Mouse (Mus musculus) monocyte, adult 5-6 weeks (primary cell): ENCODE results near the gene Tmem189. TPM values are rescaled to one million over a fixed set of nuclear protein-coding genes. Genes with fewer than 3 reads are reported as not detected.

Source experiments
- ATAC-seq: fragments of 153-309, 156-312 bp; replicated peaks from 2 replicates; pipeline ENCODE4 v1.8.0; 2017; ENCODE audit warnings: mild to moderate bottlenecking; ENCODE audit not compliant: low TSS enrichment, insufficient number of reproducible peaks, severe bottlenecking, poor library complexity, low FRiP score
- total RNA-seq: library from RNA; stranded (forward); fragments of 200-1000, 200-491, 200-594 nt; gene quantifications from 3 replicates; pipeline ENCODE4 v1.2.3, GENCODE M21; 2017

Tmem189 gene
- total RNA-seq, 1 experiment from 2014 or later: 55.2 TPM

DNA sequence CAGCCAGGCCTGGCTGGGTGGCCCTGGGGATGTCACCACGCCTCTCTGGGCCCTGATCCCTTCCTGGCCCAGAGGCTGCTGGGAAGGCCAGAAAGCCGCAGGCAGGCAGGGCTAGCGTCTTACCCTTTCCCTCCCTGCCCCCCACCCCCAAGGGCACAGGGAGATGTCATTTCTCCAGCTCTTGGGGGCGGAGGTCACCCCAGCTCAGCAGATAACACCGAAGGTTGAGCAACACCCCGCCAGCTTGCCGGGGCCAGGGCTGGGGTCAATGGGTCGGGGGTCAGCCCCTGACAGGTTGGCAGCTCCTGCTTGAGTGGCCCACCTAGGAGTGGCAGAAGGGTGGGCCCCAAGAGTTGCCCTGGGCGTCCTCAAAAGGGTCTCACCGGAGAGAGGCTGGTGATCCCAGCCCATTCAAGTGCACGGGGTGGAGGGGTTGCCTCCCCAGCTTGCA is 1.9 kb downstream of the Tmem189 start:
- peak; percentile 33 for ATAC-seq

DNA sequence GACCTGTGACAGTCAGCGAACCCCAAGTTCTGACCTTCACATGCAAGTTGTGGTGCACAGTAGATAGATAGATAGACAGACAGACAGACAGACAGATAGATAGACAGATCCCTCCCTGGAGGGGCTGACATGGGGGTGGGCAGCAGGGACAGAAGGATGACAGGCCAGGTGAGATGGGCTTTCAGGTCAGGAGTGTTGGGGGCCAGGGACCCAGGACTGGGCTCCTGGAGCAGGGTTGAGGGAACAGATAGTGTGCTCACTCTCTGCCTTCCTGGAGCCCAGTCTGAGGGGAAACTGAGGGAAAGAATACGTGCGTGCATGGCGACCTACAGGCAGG is 2.4 kb downstream of the Tmem189 start:
- no peak for ATAC-seq

DNA sequence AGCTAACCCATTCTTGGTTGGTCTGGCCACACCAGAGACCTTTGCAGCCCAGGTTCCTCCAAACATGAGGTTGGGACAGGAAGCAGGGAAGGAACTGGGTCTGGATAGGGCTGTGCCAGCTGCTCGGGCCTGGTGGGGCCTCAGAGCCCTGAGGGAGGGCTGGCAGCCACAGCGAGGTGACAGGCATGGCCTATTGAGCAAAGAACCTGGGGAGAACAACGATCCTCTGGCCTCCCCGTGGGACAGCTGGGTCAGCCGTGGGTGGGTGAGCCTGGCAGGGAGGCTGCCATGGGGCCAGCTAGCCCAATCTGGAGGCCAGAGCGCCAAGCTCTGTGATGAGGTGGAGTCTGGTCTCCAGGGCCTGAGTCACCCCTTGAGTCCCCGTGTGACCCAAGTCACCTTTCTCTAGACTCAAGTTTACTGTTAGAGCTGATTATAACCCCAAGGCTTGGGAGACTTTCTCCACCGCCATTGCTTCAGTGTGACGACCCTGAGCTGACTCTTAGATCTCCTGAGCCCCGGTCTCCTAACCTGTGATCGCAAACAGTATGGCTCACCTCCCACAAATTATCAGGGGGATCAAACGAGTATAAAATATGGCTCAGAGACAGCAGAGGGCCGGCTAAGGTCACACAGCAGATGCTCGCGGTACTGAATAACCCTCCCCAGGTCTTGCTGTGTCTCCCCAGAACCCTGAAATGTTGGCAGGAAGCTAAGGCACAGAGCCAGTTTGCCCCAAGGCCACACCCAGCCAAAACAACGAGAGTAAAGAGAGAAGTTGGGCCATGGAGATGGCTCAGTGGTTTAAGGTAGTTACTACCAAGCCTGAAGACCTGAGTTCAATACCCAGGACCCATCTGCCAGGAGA is 3.0 kb downstream of the Tmem189 start:
- peak; percentile 8; the same call in 1 of the 2 replicates for ATAC-seq

DNA sequence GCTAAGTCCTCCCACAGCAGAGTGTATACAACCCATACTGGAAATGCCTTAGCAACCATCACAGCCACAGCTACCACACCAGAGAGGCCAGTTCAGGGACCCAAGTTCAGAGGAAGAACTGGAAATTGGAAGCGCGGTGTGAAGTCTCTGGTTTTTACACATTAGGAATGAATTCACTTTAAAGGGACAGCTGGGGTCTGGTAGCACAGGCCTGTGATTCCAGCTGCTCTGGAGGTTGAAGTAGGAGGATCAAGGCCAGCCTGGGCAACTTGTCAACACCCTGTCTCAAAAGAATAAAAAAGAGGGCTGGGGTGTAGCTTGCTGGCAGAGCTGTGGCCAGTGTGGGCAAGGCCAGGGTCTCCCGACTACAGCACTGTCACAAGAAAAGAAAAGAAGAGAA is 3.8 kb downstream of the Tmem189 start:
- no peak for ATAC-seq

DNA sequence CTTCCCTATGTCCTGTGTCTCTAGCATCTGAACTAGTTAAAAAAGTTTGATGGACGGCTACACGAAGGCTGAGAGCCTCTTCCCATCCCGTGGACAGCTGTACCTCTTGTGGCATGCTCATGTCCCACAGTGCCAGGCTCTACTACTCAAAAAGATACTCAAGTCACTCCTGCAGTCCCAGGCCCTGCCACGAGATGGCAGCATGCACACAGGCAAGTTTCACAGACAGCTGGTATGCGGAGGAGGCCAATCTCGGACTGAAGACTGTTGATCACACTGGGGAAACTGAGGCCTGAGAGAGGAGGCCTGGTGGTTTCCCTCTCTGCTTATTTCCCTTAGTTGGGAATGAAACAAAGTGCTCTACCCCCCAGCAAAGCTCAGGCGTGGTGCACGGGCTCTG is 4.5 kb downstream of the Tmem189 start:
- ATAC-seq: peak; percentile 27

DNA sequence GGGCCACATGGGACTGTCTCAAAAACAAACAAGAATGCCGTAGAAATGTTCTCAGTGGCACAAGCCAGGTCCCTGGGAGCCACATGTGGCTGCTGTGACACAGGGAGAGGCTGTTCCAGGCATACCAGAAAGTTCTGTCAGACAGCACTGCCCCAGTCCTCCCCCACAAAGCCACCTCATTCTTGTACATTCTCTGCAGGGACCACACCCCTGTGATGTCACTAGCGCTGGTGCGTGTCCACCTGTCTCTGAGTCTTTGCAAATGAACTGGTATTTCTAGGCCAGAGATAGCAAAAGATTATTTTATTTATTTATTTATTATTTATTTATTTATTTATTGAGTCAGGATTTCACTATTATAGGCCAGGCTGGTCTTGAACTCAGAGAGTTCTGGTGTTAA is 5.9 kb downstream of the Tmem189 start:
- no peak for ATAC-seq

DNA sequence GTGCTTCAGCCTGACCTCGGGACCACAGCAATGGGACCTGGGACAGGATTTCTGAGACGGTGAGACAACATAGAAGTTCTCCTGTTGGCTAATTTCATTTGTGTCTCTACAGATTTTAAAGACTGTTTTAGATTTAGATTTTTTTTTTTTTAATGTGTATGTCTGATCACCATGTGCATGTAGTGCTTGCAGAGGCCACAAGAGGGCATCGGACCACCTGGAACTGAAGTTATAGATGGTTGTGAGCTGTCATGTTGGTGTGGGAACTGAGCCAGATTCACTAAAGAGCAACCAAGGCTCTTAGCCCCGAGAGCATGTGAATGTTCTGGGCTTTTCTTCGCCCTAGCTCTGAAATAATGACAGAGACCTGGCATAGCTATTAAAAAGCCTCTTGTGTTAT is 9.0 kb downstream of the Tmem189 start:
- ATAC-seq: no peak

DNA sequence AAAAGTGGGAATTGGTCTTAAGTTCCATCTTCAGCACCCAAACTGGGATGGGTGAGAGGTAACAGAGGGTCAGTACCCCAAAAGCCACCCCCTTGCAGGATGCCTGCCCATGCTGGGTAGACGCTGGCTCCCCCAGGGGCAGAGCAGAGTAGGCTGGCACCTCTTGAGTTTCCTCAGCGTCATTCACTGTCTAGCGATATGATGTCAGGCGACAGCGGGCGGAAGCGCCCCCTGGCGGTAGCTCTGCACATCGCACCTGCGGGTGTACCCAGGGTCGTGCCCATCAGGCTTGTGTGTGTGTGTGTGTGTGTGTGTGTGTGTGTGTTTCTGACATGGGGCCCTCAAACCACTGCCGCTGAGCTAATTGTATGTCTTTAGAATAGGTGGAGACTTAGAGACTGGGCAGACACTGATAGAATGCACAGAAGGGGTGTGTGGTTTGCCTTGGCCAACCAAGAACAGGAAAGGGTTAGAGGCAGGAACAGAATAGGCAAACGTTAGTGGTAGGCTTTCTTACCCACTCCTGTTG is 9.7 kb downstream of the Tmem189 start:
- peak; percentile 72 for ATAC-seq

DNA sequence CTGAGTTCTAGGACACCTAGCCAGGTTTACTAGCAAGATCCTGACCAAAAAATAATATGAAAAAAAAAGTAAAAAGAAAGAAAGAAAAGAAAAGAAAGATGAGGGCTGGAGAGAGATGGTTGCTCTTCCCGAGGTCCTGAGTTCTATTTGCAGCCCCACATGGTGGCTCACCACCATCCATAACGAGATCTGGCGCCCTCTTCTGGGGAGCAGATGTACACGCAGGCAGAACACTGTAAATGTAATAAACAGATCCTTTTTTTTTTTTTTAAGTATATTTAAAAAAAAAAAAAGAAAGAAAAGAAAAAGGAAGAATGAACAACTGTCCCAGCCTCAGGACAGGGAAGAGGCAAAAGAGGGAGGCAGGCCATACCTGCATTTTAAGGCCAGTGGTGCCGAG is 11.0 kb downstream of the Tmem189 start:
- ATAC-seq: no peak

DNA sequence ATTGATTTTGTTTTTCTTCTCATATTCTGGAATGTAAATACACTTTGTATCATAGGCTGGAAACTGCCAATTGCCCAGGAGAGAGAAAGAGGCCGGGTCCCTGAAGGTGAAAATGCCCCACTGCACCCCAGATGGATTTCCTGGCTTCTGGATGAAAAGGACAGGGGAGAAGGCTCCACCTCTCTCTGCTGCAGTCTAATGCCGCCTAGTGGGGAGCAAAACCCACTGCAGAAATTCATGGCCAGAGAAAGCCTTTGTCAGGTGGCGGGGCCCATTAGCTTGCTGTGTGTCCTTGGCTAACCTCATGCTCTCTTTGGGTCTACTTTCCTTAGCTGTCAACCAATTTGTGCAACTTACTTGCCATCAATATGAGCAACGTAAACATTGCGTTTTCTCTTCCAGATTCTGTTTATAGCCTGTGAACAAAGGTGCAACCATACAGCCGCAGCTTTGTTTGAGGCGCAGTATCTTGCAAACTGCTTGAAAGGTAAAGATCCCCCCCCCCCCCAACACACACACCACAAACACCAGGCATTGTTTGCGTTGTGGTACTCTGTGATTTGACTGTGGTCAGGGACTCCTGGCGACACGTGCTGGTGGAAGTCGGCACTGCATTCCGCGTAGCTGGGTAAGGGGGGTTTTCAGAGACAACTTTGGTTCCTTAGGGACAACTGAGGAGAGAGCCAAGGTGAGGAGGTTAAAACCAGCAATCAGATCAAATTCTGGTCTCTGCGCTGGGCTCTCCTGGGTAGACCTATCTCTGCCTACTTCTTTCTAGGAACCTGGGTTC is 14.3 kb downstream of the Tmem189 start:
- no peak for ATAC-seq

DNA sequence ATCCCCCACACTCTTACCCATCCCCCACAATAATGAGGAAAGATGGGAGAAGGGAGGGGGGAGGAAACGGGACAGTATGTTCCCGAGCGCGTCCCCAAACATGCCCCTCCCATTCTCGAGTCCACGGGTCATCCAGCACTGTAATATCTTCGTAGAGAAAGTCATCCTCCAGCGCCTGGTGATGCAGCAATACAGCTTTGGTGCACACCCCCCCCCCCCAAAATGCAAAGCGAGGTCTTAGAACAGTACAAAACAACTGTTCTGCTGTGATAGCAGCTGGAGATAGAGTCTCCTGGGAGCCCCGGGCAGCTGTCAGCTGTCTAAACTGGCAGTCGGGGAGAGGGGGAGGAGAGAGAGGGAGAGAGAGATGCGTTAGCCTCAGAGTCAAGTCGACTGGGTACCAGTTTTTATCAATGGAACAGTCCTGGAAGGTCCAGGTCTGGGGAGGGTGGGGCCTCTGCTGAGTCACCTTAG is 17.4 kb downstream of the Tmem189 start:
- ATAC-seq: 0 out of 2 replicates have a peak, but pooled peaks have one; percentile 21

DNA sequence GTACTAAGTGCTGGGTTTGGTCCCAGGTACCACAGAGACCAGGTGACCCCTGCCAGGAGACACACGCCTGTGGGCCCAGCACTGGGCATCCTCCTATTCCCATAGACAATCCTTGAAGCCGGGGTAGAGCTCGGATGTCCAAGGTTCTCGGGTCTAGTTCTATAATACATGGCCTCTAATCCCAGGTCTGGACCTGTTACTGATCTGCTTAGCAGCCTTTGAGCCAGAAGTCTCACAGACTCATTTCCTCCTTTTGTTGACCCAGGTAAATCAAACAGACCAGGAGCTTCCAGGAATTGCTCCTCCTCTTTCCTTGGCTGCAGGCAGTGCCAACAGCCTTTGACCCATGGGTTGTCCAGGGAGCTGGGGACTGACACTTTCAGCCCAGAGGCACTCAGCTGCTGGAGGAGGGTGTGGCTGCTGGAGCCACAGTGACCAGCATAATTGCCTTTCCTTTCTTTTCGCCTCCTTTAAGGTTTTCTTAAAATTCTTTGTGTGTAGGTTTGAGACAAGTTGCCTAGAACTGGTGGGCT is 18.5 kb downstream of the Tmem189 start:
- no peak for ATAC-seq

DNA sequence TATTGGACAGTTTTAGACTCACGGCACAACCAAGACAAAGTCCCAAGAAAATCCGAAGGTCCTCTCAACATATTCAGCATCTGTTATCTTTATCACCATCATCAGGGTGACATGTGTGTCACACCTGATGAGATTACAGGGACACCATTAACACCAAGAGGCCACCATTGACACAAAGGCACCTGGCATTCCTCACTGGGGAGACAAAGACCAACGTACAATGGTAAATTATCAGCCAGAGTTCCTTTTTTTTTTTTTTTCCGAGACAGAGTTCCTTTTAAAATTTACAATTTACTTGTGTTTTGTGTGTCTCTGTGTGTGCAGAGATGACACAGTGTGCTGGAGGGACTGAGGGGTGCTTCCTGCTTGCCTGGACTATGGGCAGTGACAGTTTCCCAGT is 20.2 kb downstream of the Tmem189 start:
- no peak for ATAC-seq

DNA sequence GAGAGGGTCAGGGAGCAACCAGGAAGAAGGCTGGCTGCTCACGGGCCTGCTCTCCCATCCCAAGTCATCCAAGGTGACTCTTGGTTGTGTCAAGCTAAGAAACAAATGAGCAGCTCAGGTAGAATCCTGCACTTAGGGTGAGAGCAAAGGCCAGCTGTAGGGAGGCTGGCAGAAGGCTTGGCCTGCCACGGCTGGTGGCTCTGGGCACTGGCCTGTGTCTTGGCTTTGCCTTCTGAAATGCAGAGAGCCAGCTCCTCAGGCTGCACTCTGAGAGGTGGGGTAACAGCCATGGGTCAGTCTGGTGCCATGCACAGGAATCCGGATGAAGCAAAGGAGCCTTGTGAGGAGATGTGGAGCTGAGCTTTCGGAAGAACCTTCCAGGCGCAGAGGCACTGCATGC is 21.2 kb downstream of the Tmem189 start:
- ATAC-seq: no peak

DNA sequence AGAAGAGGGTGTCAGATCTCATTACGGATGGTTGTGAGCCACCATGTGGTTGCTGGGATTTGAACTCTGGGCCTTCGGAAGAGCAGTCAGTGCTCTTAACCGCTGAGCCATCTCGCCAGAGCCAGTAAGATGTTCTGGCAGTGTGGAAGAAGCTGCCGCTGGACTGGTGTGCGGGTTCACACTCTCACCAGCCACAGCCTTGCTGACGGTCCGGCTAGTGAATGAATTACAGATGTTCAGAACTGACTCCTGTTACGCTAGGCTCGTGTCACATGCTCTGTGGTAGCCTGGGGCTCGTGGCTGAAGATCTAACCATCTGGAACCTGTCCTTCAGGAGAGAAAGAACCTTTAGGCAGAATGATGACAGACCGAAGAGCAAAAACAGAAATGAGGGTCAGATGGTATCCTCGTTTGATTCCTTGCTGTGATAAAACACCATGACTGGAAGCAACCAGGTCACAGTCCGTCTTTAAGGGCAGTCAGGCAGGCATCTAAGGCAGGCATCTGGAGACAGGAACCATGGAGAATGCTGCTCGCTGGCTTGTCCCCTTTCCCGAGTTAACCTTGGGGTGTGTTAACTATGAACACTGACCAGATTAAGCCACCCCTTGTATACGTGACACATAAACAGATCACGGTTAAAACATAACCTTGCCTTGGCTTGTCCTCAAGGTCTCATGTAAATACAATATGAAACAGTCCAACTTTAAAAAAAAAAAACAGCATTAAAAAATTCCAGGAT is 23.5 kb downstream of the Tmem189 start:
- ATAC-seq: no peak

DNA sequence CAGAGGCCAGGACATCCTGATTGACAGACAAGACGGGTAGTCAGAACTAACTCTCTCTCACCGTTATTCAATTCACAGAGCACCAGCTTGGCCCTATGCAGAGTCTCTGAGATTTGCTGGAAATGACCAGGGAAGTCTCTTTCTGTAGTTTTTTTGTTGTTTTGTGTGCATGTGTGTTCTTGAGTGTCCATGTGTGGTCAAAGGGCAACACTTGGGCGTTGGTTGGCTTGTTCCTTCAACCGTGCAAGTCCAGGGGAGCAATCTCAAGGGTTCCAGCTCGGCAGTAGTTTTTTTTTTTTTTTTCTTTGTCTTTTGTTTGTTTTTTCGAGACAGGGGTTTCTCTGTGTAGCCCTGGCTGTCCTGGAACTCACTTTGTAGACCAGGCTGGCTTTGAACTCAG is 26.9 kb downstream of the Tmem189 start:
- no peak for ATAC-seq

DNA sequence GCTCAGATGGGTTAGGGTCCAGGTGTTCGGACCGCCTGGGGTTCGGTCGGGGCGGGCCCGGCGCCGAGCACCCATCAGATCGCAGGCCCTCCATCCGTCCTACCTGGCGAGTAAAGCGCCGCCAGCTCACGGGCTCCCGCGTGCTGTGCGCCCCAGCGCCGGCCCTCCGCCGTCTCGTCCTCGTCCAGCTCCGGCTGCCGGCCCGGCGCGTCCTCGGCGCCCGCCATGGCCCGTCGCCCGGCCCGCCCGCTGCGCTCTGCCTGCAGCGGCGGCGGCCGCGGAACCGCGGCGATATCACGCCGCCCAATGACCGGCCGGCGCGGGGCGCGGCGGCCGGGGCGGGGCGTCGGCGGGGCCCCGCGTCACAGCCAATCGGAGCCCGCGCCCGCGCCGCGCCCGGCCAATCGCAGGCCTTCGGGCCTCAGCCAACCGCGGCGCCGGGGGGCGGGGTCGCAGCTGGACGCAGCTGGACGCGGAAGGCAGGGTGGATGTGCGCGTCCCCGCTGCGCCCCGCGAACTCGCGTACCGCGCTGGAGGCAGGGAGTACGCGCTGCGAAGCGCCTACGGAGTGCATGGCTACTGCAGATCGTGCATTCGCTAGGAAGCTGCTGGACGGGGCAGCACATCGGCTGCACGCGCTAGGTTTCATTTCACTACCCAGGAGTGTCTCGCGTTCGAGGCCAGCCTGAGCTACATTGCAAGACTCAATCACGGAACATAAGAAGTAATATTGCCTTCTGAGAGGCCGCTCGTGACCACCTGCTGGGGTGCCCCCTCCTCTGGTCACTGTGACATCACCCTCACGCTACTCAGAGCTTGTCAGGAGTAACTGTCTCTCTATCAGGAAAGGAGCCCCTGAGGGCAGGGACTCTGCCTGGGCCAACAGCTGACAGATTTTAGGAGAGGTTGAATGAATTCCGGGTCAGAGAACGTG is 28.1 kb downstream of the Tmem189 start, which contains the start of gene Gm20431:
Gene Gm20431 (minus strand): TSS at position 227 of the 934 bp plus-strand sequence.
- peak; percentile 48 for ATAC-seq

DNA sequence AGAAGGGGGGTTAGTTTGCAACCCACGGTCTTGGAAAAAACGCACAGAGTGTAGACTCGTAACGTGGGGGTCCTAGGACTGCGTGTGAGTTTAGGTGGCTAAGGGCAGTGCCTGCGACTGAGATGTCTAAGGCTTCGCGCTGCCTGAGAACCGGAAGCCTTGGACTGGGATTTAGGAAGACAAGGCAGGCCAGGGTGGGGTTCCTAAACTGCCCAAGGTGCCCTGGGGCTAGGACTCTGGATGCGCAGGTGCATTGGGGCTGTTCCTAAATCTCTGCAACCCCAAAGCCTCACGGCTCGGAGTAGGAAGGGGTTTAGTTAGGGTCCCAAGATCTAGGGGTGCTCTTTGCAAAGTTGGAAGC is 29.0 kb downstream of the Tmem189 start:
- ATAC-seq: no peak
